Mouse (Mus musculus) testis, postnatal 10 days (tissue): ENCODE measurements around the gene Fam47e.

Experiments
- DNase-seq: peaks from one replicate; pipeline ENCODE4 v3.0.0; 2021; ENCODE audit warnings: low spot score

The Fam47e gene

DNA sequence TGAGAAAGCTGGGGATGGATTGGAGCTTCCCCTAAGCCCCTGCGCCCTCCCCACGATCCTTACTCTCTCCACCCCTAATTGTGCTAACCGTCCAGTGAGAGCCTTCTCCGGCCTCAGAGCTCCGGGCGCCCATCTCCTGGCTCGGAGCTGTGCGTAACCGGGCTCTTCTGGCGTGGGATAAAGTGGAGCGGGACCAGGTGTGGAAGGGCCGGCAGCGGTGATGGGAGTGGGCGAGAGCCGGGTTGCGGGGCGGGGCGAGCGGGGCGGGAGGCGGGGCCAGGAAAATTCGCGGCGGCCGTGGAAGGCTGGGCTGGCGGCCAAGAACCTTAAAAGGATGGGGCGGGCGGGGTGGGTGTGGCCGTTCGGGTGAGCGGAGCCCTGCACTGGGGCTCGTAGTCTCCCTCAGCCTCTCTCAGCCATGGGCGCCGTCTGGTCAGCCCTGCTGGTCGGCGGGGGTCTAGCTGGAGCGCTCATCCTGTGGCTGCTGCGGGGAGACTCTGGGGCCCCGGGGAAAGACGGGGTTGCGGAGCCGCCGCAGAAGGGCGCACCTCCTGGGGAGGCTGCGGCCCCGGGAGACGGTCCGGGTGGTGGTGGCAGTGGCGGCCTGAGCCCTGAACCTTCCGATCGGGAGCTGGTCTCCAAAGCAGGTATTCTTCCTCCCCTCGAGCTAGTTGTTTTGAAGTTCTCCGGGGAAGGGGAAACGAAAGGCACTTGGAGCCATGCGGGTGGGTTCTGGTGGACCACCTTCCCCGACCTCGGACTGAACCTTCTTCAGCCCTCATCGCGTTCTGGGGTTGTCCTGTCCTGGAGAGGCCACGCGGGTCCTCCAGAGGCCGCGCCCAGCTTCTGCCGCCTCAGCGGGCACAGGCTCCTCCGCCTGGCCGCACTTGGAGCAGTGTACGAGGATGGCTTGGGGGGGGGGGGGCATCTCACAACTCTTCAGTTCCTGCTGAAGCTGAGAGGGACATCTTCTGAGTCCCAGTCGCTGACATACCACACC is 48.1 kb downstream of the Fam47e start, which contains the start of gene Stbd1:
Gene Stbd1 (plus strand): TSS at position 351 of the 1,000 bp plus-strand sequence.
- peak; percentile 78 for DNase-seq

DNA sequence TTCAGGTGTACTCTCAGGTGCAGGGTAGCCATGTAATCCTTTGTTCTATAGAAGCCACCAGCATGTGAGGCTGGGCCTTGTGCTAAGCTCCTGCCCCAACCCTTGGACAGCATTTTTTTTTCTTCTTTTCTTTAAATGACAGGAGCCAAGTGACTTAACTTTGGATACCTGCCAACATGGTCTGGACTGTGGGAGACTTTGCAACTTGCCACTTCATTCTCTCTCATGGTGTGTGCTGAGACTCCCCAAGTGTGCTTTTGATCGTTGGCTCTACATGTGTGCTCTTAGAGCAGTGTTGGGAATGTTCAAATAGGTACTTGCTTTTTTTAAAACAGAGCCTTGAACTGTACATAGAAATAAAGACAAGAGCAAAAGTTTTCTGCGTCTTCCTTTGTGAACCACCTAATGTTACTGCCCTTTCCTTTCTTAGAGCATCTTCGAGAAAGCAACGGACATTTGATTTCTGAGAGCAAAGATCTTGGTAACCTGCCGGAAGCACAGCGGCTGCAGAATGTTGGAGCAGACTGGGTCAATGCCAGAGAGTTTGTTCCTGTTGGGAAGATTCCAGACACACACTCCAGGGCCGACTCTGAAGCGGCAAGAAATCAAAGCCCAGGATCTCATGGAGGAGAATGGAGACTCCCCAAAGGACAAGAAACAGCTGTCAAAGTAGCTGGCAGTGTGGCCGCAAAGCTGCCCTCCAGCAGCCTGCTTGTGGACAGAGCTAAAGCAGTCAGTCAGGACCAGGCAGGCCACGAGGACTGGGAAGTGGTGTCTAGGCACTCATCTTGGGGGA is 49.8 kb downstream of the Fam47e start:
- no peak for DNase-seq

DNA sequence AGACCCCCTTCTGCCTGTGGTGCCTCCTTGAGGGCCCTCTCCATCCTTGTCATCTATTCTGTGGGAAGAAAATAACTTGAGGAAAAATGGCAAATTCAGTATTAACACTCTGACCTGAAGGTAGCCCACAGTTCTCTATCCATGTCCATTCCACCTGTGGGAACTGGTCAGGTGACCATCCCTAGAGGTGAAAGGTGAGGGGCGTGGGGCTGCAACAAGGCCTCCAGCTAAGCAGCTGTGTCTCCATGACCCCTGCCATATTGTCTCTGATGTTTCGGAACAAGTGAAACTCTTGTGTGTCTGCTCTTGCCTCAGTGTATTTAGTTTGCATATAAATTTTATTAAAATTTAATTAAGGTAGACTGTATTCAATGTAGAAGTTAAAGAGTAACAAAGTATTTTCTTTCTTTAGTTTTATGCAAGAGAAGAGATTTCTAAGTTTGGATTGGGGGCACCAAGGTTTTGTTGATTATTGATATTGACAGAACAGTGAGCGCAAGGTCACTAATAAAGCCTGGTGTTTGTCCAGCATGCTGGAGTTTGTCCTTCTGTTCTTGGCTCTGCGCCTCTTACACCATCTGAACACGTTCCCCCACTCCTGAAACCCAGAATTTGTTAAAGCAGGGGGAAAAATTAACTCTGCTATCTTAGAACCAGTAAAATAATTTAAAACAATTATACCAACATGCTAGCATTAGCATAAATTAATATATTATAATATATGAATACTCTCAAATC is 52.8 kb downstream of the Fam47e start:
- DNase-seq, result no peak

GRCm38 (mm10) chr5:92612756-92613155 is 57.9 kb downstream of the Fam47e start:
- no peak for DNase-seq

DNA sequence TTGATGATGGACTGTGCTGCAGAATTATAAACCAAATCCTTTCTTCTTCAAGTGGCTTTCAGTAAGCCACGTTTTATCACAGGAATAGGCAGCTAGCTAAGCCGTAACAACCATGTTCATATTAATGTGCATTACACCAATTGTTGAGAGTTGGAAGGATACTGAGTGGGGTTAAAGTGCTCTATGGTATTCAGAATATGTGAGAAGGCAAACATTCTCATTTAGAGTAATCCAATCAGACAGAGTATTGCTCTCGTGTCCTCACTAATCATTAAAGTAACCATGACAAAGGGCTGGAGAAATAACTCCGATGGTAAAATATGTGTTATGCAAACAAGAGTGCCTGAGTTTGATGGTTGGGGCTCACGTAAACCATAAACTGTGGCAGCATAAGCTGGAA is 67.0 kb downstream of the Fam47e start:
- DNase-seq, result no peak

- DNase-seq, result no peak
Observed at GRCm38 (mm10) chr5:92627896-92628295, 73.0 kb downstream of the Fam47e start.

DNA sequence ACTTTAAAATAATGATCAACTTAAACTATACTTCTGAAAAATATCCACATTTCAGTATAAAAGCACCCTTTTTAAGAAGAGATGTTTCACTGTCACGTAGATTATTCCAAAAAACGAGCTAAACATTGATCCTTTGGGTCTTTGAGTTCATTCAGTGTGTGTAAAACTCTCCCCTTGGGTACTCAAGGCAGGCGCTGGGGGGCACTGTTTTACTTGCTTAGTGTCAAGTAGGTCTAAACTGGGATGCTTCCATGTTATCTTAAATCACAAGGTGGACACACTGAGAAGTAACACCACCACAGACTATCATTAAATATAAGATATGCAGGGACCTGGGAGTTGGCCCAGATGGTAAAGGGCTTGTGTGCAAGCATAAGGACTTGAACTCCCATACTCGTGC is 78.7 kb downstream of the Fam47e start:
- DNase-seq, result no peak

GRCm38 (mm10) chr5:92634916-92635315 is 80.0 kb downstream of the Fam47e start:
- no peak for DNase-seq

- DNase-seq, result no peak
Observed at GRCm38 (mm10) chr5:92635891-92636290, 81.0 kb downstream of the Fam47e start.

- no peak for DNase-seq
Observed at GRCm38 (mm10) chr5:92640861-92641260, 86.0 kb downstream of the Fam47e start.
